Mouse (Mus musculus) mesoderm, embryonic 11.5 days (tissue): ENCODE data around the gene Gtf3a.
A peak's percentile ranks its signal among the peaks of the same experiment; 100 is the strongest.

Experiments used
- DNase-seq: peaks from one replicate; pipeline ENCODE4 v3.0.0-alpha.2; 2012; ENCODE audit warnings: low read depth, low spot score

Gene Gtf3a

GRCm38 (mm10) chr5:146937541-146938503, 10.6 kb upstream of the Gtf3a start:
- no peak for DNase-seq

DNA sequence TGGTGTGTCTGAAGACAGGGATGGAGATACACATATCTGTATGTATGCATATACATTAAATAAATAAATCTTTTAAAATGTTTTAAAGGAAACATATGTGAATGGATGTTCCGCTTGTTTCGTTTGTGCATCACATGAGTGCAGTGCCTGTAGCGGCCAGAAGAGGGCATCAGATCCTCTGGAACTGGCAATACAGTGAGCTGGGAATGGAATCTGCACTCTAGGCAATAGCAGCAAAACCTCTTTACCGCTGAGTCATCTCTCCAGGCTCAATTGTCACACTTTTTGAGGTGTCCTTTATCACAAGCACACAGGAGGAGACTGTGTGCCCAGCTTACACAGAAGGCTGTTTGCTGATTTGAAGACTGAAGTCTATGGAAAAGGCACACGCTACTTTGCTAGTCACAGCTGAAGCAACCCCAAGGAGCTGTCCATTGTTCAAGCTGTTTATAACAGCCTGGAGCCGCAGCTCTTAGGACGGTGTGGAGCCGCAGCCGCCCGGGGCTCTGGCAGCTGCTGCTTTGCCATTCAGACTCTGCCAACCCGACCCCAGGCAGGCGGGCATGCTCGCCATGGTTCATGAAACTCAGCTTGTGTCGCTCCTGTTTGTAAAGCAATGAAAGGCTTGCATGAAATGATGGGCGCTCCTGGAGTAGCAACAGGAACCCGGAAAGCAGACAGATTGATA, 9.2 kb upstream of the Gtf3a start:
- no peak for DNase-seq

DNA sequence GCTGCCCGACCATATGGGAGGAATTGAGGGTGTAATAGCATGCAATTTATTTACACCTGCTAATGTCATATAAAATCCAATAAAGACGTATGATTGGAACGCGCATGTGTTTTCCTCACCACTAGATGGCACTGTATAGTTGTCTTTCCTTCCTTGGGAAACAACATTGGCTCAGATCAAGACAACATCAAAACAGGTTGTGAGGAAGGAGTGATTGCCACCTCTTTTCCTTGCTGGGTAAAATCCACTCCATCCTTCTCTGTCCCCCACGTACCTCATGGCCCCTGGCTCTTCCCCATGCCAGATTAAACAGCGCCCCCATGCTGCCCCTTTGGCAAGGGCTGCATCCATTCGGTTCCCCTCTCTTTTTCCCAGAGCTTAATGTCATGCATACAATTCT, 8.2 kb upstream of the Gtf3a start:
- peak; percentile 55 for DNase-seq

- peak; percentile 75 for DNase-seq
Observed at GRCm38 (mm10) chr5:146941939-146942338, 6.5 kb upstream of the Gtf3a start.

- DNase-seq: no peak
Observed at GRCm38 (mm10) chr5:146942965-146943364, 5.5 kb upstream of the Gtf3a start.

GRCm38 (mm10) chr5:146944568-146944967, 3.9 kb upstream of the Gtf3a start:
- no peak for DNase-seq

DNA sequence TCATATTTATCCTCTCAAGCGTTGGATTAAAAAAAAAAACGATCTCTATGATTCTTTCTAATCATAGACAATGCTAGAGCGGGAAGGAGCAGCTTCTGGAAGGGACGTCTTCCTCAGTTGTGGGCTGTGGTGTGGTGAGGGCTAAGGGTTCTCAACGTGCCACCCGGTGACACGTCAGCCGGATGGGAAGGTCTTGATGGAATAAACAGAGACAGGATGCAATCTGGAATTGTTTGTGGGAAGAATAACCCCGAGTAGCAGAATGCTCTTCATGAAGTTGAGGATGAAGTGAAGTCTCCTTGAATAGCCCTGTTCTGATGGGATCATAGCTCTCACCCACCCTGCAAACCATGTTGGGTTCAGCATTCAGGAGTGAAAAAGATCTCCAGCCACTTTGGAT, 1.8 kb upstream of the Gtf3a start:
- DNase-seq: no peak

DNA sequence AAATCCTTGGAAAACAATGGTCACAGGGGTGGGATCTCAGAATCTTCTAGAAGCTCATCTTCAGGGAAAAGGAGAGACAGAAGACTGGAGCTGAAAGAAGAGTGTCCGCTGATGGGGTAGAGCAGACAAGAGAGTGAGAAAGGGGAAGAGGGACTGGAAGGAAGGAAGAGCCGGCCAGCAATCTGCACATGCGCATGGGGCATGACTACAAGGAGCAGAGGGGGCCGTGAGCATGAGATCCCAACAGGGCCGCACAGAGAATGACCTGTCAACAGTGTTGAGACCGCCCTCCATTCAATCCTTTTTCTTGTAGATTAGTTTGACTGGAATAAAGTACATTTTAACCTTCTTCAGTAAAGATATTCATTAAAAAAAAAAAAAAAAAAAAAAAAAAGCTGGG, 960 bp upstream of the Gtf3a start:
- no peak for DNase-seq

GRCm38 (mm10) chr5:146948041-146948507, 383 bp upstream of the Gtf3a start:
- no peak for DNase-seq

DNA sequence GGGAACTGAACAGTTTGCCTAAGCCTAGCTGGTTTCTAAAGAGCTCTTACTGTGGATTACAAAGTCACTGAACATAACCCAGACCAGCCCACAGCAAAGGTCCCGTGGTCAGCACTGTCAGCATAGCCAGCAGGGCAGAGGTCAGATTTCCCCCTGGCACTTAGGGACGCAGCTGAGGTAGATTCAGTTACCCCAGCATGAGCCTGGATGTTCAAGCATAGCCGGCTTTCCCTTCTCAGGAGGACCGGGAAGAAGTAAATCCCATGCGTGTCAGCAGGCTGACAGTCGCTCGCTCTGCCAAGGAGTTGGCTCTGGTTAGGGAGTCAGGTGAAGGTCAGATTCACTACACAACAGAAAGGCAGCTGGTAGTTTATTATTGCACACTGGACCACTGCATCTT, 6.1 kb downstream of the Gtf3a start:
- DNase-seq: no peak

GRCm38 (mm10) chr5:146955651-146956050, 7.2 kb downstream of the Gtf3a start:
- DNase-seq: no peak

DNA sequence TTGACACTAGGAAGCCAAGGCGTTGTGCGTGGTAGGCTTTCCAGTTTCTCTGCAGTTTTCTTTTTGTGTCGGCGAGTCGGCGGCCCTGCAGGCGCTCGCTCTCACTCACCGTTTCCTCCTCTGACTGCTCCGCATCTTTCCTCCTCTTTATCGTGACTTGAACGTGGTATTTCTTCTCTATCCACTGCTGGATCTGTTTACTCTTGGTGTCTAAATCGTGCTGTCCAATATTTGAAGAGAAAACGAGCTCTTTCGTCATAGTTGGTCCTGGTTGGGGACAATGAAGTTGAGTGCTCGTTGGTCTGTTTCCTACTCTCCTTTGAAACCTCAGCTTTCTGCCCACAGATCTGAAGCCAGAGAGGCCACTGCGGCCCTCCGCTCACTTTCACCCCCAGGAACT, 8.2 kb downstream of the Gtf3a start:
- DNase-seq: no peak

- peak; percentile 89 for DNase-seq
Observed at GRCm38 (mm10) chr5:146963118-146963936, 14.9 kb downstream of the Gtf3a start, which contains the start of gene Mtif3. Gene Mtif3, minus strand, starts transcription at chr5:146963800.

DNA sequence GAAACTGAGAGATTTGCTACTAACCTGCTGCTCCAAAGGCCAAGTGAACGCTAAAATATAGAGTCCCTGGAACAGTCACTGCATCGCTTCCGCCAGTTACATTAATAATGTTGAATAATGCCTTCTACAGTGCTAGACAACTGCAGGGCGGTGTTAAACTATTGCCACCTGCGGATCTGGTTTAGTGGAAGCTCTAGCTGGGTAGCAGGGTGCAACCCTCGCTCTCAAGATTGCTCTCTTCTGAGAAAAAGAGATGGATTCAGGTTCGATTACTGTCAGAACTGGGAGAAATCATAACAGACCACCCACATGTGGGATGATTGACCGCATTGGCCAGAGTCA, 15.5 kb downstream of the Gtf3a start:
- no peak for DNase-seq

GRCm38 (mm10) chr5:146968695-146969393, 20.4 kb downstream of the Gtf3a start:
- DNase-seq: peak; percentile 41

- no peak for DNase-seq
Observed at GRCm38 (mm10) chr5:146971776-146972561, 23.5 kb downstream of the Gtf3a start.

GRCm38 (mm10) chr5:146973353-146973752, 24.9 kb downstream of the Gtf3a start:
- no peak for DNase-seq

- no peak for DNase-seq
Observed at GRCm38 (mm10) chr5:146973858-146974780, 25.7 kb downstream of the Gtf3a start.

GRCm38 (mm10) chr5:146974781-146975123, 26.3 kb downstream of the Gtf3a start:
- no peak for DNase-seq
